Mouse (Mus musculus) kidney, adult 11 months (tissue): ENCODE measurements at regions not wholly inside any gene's neighbourhood (a gene's known extent, or its start where the extent isn't known, plus 50 kb on each side); places are given as distances from the start of the nearest gene placed in this dataset.
A peak's percentile ranks its signal among the peaks of the same experiment; 100 is the strongest.

Experiments
- DNase-seq: peaks from one replicate; pipeline ENCODE4 v3.0.0; 2022

DNA sequence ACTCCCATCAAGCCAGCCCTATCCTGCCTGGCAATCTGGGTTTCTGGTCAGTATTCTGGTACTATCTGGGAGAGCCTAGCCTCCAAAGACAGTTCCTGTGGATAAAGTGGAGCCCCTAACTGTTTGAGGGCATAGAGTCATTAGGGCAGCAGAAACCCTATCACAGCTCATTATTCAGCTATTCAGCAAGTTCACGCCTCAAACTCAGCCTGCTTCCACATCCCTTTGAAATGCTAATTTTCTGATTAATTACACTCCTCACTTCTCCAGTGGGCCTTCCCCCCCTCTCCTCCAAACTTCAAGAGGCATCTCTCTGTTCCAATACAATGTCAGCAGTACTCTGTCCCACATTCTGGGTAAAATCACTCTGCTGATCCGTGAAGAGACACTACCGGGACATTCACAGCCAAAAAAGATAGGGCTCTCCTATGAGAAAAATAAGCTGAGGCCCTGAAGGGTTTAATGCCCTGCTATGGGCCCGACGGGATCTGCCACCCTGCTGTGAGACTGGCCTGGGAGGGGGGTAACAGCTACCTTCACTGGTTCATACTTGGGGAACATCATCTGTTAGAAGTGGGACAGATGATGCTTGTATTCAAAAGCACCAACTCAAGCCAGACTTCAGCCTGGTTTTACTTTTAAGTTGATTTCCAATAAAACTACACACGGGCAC lies 220.0 kb upstream of the Zdhhc25 start:
- DNase-seq, result no peak

DNA sequence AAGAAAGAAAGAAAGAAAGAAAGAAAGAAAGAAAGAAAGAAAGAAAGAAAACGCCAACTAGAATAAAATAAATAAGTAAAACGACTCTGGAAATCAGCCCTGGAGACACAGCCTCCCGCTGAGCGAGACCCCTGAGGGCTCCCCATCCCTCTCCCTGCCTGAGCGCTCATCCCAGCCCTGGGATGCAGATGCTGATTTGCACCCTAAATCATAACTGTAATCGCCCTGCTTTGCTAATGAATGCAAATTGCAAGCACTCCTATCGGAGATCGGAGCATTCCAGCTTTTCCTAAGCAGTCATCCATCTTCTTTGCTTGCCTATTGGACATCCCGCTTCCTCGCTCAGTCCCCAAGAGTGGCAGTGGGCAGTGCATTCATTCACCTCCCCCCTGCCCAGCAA lies 218.7 kb upstream of the Zdhhc25 start:
- no peak for DNase-seq

DNA sequence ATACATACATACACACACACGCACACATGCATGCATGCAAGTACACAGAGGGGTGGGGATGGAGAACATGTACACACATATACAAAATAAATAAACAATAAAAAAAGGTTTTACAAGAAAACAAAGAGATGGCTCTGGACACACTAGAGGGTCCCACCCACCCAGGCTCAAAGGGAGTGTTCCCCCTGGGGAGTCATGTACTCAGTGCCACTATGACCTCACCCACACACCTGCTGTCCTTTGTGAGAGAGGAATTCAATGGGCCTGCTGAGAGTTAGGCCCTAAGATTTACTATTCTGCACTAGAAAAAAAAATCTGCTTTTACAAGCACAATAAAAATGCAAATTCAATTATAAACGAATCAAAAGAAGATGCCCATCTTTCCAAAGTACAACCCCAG lies 214.2 kb upstream of the Zdhhc25 start:
- no peak for DNase-seq

DNA sequence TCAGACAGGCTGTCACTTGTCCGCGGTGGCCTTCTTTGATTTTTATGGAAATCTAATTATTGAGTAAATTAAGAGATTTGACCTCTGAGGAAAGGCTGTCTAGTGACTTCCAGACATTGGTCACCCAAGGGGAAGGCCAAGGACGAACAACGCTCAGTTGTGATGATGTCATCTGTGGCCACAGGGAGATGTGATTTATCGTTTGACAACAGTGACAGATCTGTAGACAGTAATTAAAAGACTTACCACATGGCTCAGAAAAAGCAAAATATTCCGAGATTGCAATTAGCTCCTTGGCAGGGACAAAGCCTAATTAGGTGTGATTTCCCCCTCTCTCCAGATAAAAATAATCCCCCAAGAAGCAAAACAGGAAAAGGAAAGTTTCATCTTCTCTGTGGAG lies 213.4 kb upstream of the Zdhhc25 start:
- no peak for DNase-seq

DNA sequence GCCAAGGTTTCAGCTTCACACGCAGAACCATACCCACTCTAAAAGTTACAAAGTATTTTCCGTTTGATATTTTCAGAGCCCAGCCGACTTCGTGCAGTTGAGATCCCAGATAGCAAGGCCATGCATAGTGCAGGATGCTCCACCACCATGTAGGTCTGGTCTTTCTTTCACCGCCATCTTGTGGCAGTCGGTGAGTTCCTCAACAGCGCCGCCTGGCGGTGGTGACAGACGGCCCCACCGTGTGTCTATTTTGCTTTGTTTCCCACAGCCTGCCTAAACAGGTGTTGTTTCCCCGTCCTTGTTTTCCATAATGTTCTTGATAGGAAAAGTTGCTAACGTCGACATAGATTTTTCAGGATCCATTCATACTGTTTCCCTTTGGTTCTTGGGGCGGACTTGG lies 208.3 kb upstream of the Zdhhc25 start:
- no peak for DNase-seq

DNA sequence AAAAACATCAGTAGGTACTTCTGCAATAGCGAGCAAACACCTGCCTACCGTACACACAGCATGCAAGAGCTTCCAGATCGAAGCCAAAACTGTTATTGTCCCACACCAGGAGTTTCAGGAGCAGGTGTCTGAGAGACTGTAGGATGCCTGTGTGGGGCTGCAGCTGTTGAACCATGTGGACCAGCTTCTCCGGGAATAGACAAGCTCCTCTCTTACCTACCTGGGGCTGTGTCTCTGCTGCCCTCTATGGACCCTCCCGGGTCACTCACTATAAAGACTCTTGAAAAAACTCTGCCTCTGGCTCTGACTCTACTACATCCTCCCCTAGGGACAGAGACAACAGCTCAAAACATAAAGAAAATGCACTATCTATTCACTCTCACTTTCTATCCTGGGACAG lies 201.0 kb upstream of the Zdhhc25 start:
- DNase-seq, result no peak

DNA sequence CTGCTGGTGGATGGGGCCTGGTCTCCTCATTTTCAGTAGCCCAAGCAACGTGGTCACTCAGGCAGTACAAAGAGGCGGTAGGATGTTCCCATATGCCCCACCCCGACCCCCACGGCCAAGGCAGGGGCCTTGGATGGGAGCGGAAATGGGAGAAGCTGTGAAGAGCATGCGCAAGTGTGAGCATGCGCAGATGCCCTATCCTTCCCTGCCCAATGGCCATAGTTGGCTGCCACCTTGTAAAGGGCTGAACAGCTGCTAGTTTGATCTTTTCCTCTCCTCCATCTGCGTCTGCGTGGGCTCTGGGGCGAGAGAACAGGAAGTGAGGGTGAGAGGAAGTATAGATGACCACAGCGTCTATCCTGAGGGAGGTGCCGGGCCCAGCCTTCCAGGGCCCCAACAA lies 200.1 kb upstream of the Zdhhc25 start:
- no peak for DNase-seq

DNA sequence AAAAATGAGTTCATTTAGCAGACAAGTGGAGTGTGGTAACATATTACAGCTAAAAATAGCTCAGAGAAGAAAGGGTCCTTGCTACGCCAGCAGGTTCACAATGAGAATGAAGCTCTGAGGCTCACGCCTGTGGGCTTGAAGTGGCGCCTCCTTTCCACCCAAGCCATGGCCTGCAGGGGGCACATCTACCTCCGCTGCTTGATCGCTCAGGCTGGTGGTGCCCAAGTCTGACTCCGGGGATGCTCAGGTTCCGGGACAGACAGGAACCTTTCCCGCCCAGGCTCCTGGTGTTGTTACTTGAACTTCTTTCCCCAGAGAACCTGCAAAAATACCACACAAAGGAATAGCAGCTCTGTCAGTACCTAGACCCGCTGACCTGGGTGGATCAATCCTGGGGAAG lies 199.3 kb upstream of the Zdhhc25 start:
- DNase-seq, result no peak

DNA sequence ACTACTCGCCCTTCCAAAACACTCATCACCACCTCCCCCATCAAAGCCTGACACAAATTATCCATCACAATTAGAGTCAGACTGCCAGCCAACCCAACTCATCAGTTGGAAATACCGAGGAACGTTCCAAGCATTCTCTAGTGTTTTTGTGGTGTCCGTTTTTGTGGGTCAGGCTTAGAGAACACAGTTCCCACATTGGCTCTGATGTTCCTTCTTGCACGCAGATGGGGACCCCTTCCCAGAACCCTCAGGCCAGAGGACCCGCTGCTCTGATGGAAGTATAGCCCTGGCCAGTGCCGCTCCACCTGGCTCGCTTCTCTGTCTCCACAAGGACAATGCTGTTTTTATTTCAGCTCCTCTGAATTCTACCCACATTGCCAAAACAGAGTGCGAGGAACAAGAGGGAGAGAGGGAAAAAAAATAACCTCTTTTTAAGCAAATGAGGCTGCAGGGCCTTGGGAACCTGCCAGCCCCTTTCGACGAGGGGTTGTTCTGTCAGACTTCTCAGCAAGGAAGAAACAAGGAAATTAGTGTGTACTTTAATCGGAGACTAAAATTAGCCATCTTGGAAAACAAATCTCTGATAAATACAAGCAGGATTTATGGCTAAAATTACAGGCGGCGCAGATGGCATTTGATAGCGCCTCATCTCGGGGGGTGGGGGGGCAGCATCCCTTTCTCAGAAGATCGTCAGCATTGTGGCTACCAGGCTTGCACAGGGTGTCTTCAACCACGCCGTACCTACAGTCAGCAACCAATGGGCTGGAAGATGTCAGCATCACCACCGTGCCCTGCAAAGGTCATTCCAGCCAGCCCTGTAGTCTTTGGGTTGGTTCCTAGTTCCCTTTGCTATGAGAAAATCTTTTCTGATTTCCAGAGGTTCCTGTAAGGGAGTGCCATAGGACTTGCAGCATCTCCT lies 191.4 kb upstream of the Zdhhc25 start:
- no peak for DNase-seq

DNA sequence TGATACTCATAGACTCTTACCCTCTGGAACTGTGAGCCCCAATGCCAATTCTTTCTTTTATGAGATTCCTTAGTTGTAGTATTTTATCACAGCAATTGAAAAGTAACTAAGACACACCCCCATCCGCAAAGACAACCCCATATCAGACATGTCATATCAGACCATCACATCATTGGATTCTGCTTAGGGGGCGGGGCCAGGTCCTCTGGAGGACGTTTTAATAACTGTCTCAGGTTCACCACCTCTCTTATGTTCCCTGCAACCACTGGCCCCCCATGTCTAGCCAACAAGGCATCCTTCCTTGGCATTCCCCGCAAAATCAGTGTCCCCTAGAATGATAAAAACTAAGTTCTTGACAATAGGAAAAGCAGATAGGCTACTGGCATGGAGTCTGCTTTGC lies 185.9 kb upstream of the Zdhhc25 start:
- DNase-seq, result no peak

DNA sequence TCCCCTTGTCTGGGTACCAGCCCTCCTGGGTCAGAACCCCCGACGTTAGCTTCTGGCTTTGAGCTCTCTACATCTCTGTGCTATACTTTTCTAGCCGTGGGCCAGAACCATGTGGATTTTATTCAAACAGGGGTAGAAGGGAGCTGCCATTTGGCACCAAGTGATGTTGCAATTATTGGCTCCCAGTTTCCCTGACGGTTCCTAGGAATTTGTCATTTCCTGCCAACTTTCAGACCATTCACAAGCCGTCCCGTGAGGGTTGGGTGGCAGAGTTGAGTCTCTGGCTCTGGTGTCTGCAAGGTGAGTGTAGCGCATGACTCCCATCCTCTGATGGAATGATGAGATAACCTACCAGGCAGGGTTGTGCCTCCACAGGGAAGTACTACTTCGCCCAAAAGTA lies 181.2 kb upstream of the Zdhhc25 start:
- DNase-seq, result no peak

DNA sequence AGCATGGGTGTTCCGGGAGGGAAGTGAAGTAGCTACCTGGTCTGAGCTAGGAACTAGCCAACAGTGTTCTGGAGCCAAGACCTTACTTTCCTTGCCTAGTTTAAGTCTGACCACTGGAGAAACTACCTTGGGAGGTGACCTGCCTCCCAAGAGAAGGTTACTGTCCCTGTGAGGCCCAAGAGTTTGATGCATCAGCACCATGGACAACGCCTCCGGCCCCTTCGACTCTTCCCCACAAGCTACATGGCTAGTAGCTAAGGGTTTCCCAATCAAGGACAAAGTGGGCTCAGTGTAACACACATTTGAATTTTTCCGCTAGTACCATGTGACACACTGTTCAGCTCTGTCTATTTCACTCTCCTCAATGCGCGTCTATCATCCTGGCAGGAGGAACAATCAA lies 171.7 kb upstream of the Zdhhc25 start:
- no peak for DNase-seq

DNA sequence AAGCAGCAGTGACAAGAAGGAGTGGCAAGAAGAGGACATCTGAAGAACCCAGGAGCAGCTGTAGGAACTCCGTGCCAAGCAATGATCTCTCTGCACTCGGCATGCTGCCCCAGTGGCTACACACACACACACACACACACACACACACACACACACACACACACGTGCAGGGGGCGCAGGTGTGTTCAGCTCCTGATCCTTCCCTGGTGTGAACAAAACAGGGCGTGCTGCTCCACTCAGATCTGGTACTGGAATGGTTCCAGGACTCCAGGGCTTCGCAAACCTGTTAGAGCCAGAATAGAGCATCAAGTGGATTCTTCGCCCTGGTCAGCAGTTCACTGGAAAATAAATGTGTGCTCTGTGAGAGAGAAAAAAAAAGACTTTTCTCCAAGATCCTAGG lies 169.2 kb upstream of the Zdhhc25 start:
- DNase-seq, result no peak

DNA sequence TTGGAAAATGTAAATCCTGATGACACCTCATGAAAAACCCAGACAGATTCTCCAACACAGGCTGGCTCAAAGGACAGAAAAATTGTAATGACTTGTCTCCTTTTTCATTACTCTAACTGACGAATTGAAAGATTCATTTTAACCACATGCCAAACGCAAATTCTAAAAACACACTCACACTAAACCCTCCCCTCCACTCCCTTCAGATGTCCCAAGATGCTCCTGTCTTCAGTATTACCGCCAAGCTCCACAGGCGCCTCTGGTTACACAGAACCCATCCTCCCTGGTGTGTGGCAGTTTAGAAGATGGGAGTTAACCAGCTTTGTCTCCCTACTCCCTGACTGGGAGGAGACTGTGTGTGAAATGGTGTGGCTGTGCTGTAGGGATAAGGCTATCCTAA lies 151.8 kb upstream of the Zdhhc25 start:
- no peak for DNase-seq

DNA sequence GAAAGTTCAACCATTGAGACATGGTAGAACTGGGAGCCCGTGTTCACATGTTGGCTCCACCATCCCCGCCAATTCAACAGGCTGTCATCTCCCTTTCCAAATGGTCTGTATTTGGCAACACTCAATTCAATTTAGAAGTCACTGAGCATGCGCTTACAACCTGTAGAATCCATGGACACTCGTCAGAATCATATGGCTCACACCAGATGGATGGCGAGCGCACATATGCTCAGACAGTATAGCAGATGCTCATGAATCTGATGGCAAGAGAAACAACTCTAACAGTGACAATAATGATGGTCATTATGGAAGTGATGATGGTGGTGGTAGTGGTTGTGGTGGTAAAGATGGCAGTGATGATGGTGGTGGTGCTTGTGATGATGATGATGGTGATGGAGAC lies 148.9 kb upstream of the Zdhhc25 start:
- no peak for DNase-seq

DNA sequence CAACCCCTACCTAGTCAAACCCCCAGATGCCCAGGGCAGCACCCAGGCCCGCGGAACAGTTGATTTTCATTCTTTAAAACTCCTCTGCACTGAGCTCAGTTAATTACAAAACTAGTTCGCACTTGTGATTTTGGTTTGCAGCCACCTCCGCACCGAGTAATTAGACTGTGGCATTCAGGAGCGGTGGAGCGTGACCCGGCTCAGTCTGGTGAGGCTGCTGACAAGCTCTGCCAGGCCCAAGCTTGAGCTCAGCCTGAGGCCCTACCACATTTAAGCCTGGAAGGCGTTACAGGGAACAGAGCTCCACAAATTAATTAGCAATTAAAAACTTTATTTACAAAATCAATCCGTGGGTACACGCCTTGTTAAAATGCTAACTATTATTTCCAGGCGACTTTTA lies 132.0 kb upstream of the Zdhhc25 start:
- peak; percentile 60 for DNase-seq

DNA sequence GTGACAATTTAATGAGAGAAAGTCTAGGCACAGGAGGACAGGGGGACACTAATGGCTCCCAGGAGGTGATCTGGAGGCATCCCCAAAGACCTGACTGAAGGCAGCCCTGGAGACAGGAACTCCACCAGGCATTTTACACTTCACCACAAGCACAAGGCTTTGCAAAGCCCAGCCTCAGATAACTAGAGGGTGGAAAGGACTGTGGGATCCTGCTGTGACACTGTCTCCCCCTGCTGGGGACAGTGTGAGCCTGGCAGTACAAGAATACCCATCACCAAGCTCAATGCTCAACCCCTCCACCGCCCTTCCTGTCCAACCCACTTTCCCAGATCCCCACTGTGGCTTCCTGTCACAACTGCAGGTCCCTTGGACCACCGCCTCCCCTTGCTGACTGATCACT lies 131.3 kb upstream of the Zdhhc25 start:
- DNase-seq, result peak; percentile 21

DNA sequence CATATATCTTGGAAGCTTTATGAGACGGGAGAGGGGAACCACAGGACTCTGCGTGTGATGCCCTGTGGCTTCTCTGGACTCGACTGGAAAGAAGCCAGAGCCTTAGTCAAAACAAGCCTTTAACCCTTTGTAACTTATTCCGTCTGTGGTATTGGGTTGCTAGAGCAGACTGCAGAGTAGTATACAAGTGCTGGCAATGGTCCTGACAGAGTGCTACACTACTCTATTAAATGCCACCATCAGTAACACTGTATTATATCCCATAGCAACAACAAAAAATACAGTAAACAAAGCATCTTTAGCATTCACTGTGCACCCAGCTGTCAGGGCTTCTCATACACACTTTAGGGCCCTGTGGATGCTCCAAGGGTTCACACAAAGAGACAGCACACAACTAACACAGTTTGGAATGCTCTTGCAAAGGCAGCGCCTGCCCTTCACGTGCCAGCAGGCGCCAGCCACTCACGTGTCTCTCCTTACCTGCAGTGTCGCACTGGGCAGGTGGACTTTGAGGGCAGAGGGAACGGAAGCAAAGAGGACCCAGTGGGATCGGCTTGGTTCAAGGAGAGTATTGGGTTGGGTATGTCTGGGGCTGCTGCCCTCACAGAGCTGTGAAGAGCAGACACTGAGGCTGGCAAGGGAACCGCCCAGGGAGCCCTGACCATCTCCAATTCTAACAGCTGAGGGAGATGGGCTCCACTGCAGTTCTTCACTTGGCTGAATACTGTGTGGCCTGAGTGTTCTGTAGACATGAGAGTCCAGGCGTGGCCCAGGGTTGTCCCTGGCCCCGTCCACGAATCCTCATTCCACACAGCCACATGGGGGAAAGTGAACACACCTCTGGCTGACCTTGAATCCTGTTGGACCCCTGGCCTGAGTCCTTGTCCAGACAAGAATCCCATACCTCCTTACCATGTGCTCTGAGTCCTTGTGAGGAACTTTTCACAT lies 130.3 kb upstream of the Zdhhc25 start:
- DNase-seq, result no peak

DNA sequence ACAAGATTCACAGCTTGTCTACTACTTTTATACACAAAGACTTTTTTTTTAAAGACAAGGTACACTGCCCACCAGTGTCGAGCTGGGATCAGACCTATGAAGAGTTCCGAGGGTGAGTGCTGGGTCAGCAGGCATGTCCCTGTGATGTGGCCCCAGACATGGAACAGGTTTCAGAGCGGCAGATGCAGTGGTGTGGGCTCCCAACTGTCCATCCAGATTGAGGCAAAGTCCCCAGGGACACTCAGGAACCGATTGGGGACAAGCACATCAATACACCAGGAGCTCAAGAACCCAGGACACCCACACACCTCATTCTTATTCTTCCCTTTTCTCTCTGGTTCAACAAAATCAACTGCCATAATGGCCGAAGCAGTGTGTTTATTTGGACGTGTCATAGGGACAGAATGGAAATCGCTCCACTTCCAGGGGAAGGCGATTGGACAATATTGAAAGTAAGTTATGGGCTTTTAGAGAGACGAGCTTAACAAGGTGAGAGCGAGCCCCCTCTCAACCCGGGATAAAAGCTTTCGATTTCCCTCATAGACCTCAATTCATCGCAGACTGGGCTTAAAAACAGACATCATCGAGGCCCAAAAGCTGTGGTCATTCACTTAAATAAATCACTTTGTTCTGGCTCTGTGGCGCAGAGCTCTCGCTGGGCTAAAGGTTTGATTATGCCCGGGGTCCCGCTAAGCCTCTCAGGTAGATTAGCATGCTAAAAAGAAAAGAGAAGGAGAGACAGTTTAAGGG lies 127.6 kb upstream of the Zdhhc25 start:
- DNase-seq, result no peak

DNA sequence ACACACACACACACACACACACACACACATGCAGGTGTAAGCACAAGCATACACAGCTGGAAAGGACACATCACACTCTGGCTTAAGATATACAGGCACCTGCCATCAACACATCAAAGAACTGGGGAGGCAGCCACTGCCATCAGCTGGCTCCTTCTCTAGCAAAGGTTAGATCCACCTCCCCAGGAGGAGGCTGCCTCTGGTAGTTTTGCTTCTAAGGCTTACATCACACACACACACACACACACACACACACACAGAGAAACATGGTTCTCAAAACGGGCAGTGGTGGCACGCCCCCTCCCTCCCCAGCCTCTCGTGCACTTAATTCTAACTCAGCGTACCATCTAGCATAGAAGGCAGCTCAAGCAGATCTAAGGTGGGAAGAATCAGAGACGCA lies 126.9 kb upstream of the Zdhhc25 start:
- no peak for DNase-seq

DNA sequence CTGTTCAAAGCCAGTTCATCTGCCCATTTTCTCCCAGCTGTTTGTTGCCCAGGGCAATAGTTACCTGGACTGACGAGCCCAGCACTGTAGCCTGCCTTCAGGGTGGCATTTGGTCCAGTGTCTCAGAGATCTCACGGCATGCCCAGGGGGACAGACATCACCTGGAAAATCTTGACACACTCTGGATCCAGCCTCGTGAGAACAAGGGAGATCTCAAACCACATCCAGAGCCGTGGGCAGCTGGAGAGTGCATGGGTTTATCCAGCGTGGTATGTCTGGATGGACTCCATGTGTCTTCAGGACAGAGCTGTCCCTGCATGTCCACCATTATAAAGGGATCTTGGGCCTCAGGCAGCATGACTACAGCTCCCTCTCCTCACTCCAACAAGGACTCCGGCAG lies 116.6 kb upstream of the Zdhhc25 start:
- DNase-seq, result no peak

DNA sequence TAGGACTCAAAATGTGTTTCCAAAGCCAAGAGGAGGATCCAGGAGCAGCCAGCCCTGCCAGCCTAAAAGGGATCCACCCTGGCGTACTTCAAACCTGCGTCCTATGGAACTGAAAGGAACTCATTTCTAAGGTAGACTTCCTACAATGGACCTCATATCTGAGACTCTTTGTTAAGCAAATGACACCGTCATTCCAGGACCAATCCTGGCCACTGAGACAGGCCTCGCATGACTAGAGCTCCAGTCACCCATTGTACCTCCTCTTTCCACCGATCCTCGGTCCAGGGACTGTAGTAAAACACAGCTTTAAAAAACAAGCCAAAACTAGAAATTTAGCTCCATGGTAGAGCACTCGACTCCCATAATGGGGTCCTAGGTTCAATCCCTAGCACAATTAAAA lies 110.4 kb upstream of the Zdhhc25 start:
- DNase-seq, result no peak
